Mouse (Mus musculus): ENCODE results near the gene Rapgef3. TPM values are rescaled to one million over a fixed set of nuclear protein-coding genes. Genes with fewer than 3 reads are reported as not detected.

The Rapgef3 gene
- polyA plus RNA-seq, 1 experiment from 2014 or later = 4.9 TPM

GRCm38 (mm10) chr15:97743210-97743609, 24.6 kb downstream of the Rapgef3 start:
- WGBS = 87% methylated on average over 5 of the region's 5 CpGs
- Histone ChIP-seq H3K4me3 (ENCODE audit: low read depth, low read length) (no peak overlapping the region), H3K27me3 (replicated peaks; ENCODE audit: control insufficient read depth, insufficient read depth, low read length) (no peaks in the 10 kb centered on the region)

GRCm38 (mm10) chr15:97742600-97742999, 25.2 kb downstream of the Rapgef3 start:
- H3K27ac ChIP-seq (ENCODE audit: low read depth, low read length) = no peak overlapping the region
- H3K27me3 ChIP-seq (replicated peaks; ENCODE audit: control insufficient read depth, insufficient read depth, low read length) = no peaks in the 10 kb centered on the region
- no peak overlapping the region for H3K4me3 ChIP-seq (ENCODE audit: low read depth, low read length)
- WGBS = 51% methylated on average over 4 of the region's 4 CpGs
- H3K4me1 ChIP-seq (ENCODE audit: control insufficient read depth, insufficient read depth, low read length) = no peaks in the 10 kb centered on the region
- H3K9me3 ChIP-seq (replicated peaks; ENCODE audit: control insufficient read depth, low read length) = no peaks in the 10 kb centered on the region
- DNase-seq (ENCODE audit: low spot score) (no peak), ATAC-seq (no peak)
- no peaks in the 10 kb centered on the region for H3K36me3 ChIP-seq (ENCODE audit: control insufficient read depth, insufficient read depth, low read length)
- no peak overlapping the region for H3K9ac ChIP-seq (ENCODE audit: low read length)
- no peak overlapping the region for H3K4me2 ChIP-seq (ENCODE audit: low read length)

More at GRCm38 (mm10) chr15:97743210-97743609, 24.6 kb downstream of the Rapgef3 start:
- H3K9ac ChIP-seq (ENCODE audit: low read length) = no peak overlapping the region
- H3K36me3 ChIP-seq (ENCODE audit: control insufficient read depth, insufficient read depth, low read length) = no peaks in the 10 kb centered on the region
- no peak overlapping the region for H3K4me2 ChIP-seq (ENCODE audit: low read length)
- no peak overlapping the region for H3K27ac ChIP-seq (ENCODE audit: low read depth, low read length)
- ATAC-seq = no peak
- H3K4me1 ChIP-seq (ENCODE audit: control insufficient read depth, insufficient read depth, low read length) = no peaks in the 10 kb centered on the region
- DNase-seq (ENCODE audit: low spot score) = no peak
- H3K9me3 ChIP-seq (replicated peaks; ENCODE audit: control insufficient read depth, low read length) = no peaks in the 10 kb centered on the region

- no peaks in the 10 kb centered on the region for H3K27me3 ChIP-seq (replicated peaks; ENCODE audit: control insufficient read depth, insufficient read depth, low read length)
- H3K9me3 ChIP-seq (replicated peaks; ENCODE audit: control insufficient read depth, low read length) = no peaks in the 10 kb centered on the region
- ATAC-seq (no peak), DNase-seq (ENCODE audit: low spot score) (no peak)
- H3K9ac ChIP-seq (ENCODE audit: low read length) = no peak overlapping the region
- 64% methylated on average over 7 of the region's 7 CpGs for WGBS
- no peak overlapping the region for H3K4me2 ChIP-seq (ENCODE audit: low read length)
- H3K4me1 ChIP-seq (ENCODE audit: control insufficient read depth, insufficient read depth, low read length) = no peaks in the 10 kb centered on the region
- H3K4me3 ChIP-seq (ENCODE audit: low read depth, low read length) = no peak overlapping the region
- no peaks in the 10 kb centered on the region for H3K36me3 ChIP-seq (ENCODE audit: control insufficient read depth, insufficient read depth, low read length)
- no peak overlapping the region for H3K27ac ChIP-seq (ENCODE audit: low read depth, low read length)
Observed at GRCm38 (mm10) chr15:97742074-97742473, 25.7 kb downstream of the Rapgef3 start.

GRCm38 (mm10) chr15:97741662-97742061, 26.1 kb downstream of the Rapgef3 start:
- Histone ChIP-seq H3K9ac (ENCODE audit: low read length) (no peak overlapping the region), H3K4me1 (ENCODE audit: control insufficient read depth, insufficient read depth, low read length) (no peaks in the 10 kb centered on the region), H3K4me3 (ENCODE audit: low read depth, low read length) (no peak overlapping the region), H3K4me2 (ENCODE audit: low read length) (no peak overlapping the region), H3K9me3 (replicated peaks; ENCODE audit: control insufficient read depth, low read length) (no peaks in the 10 kb centered on the region), H3K27me3 (replicated peaks; ENCODE audit: control insufficient read depth, insufficient read depth, low read length) (no peaks in the 10 kb centered on the region), H3K36me3 (ENCODE audit: control insufficient read depth, insufficient read depth, low read length) (no peaks in the 10 kb centered on the region), H3K27ac (ENCODE audit: low read depth, low read length) (no peak overlapping the region)
- no peak for DNase-seq (ENCODE audit: low spot score)
- no peak for ATAC-seq
- WGBS = 84% methylated on average over 12 of the region's 12 CpGs

GRCm38 (mm10) chr15:97740283-97740732, 27.5 kb downstream of the Rapgef3 start:
- DNase-seq (ENCODE audit: low spot score) (no peak), ATAC-seq (no peak)
- Histone ChIP-seq H3K4me2 (ENCODE audit: low read length) (no peak overlapping the region), H3K36me3 (ENCODE audit: control insufficient read depth, insufficient read depth, low read length) (no peaks in the 10 kb centered on the region), H3K4me3 (ENCODE audit: low read depth, low read length) (no peak overlapping the region), H3K9me3 (replicated peaks; ENCODE audit: control insufficient read depth, low read length) (no peaks in the 10 kb centered on the region), H3K27ac (ENCODE audit: low read depth, low read length) (no peak overlapping the region), H3K4me1 (ENCODE audit: control insufficient read depth, insufficient read depth, low read length) (no peaks in the 10 kb centered on the region), H3K9ac (ENCODE audit: low read length) (no peak overlapping the region), H3K27me3 (replicated peaks; ENCODE audit: control insufficient read depth, insufficient read depth, low read length) (no peaks in the 10 kb centered on the region)
- WGBS = 80% methylated on average over 9 of the region's 9 CpGs

- Histone ChIP-seq H3K27ac (ENCODE audit: low read depth, low read length) (no peak overlapping the region), H3K4me3 (ENCODE audit: low read depth, low read length) (no peak overlapping the region), H3K9ac (ENCODE audit: low read length) (no peak overlapping the region), H3K4me2 (ENCODE audit: low read length) (no peak overlapping the region), H3K27me3 (replicated peaks; ENCODE audit: control insufficient read depth, insufficient read depth, low read length) (no peaks in the 10 kb centered on the region), H3K4me1 (ENCODE audit: control insufficient read depth, insufficient read depth, low read length) (no peaks in the 10 kb centered on the region), H3K36me3 (ENCODE audit: control insufficient read depth, insufficient read depth, low read length) (no peaks in the 10 kb centered on the region), H3K9me3 (replicated peaks; ENCODE audit: control insufficient read depth, low read length) (no peaks in the 10 kb centered on the region)
- DNase-seq (ENCODE audit: low spot score) (no peak), ATAC-seq (no peak)
- 87% methylated on average over 7 of the region's 7 CpGs for WGBS
Observed at GRCm38 (mm10) chr15:97738923-97739322, 28.8 kb downstream of the Rapgef3 start.

- DNase-seq (ENCODE audit: low spot score) (no peak), ATAC-seq (no peak)
- WGBS = 88% methylated on average over 11 of the region's 11 CpGs
- Histone ChIP-seq H3K4me3 (ENCODE audit: low read depth, low read length) (no peak overlapping the region), H3K4me1 (ENCODE audit: control insufficient read depth, insufficient read depth, low read length) (no peaks in the 10 kb centered on the region), H3K36me3 (ENCODE audit: control insufficient read depth, insufficient read depth, low read length) (no peaks in the 10 kb centered on the region), H3K4me2 (ENCODE audit: low read length) (no peak overlapping the region), H3K27ac (ENCODE audit: low read depth, low read length) (no peak overlapping the region), H3K9me3 (replicated peaks; ENCODE audit: control insufficient read depth, low read length) (no peaks in the 10 kb centered on the region), H3K27me3 (replicated peaks; ENCODE audit: control insufficient read depth, insufficient read depth, low read length) (no peaks in the 10 kb centered on the region), H3K9ac (ENCODE audit: low read length) (no peak overlapping the region)
Observed at GRCm38 (mm10) chr15:97731988-97732387, 35.8 kb downstream of the Rapgef3 start.

- 93% methylated on average over 8 of the region's 8 CpGs for WGBS
- H3K4me2 ChIP-seq (ENCODE audit: low read length) = no peak within 1 kb of the TSS
- DNase-seq (ENCODE audit: low spot score) (no peak), ATAC-seq (no peak)
- no peak within 1 kb of the TSS for H3K27ac ChIP-seq (ENCODE audit: low read depth, low read length)
- H3K36me3 ChIP-seq (ENCODE audit: control insufficient read depth, insufficient read depth, low read length) = no peaks in the 10 kb centered on the region
- H3K4me1 ChIP-seq (ENCODE audit: control insufficient read depth, insufficient read depth, low read length) = no peaks in the 10 kb centered on the region
- H3K27me3 ChIP-seq (replicated peaks; ENCODE audit: control insufficient read depth, insufficient read depth, low read length) = no peaks in the 10 kb centered on the region
- no peak within 1 kb of the TSS for H3K9ac ChIP-seq (ENCODE audit: low read length)
- no peak within 1 kb of the TSS for H3K4me3 ChIP-seq (ENCODE audit: low read depth, low read length)
- no peaks in the 10 kb centered on the region for H3K9me3 ChIP-seq (replicated peaks; ENCODE audit: control insufficient read depth, low read length)
Observed at GRCm38 (mm10) chr15:97731111-97731510, 36.7 kb downstream of the Rapgef3 start, which contains the start of gene Endou. Endou (minus strand) TSS chr15:97731339.

GRCm38 (mm10) chr15:97730365-97730764, 37.4 kb downstream of the Rapgef3 start:
- DNase-seq (ENCODE audit: low spot score) (no peak), ATAC-seq (no peak)
- H3K36me3 ChIP-seq (ENCODE audit: control insufficient read depth, insufficient read depth, low read length) = no peaks in the 10 kb centered on the region
- no peaks in the 10 kb centered on the region for H3K27me3 ChIP-seq (replicated peaks; ENCODE audit: control insufficient read depth, insufficient read depth, low read length)
- no peak overlapping the region for H3K27ac ChIP-seq (ENCODE audit: low read depth, low read length)
- no peak overlapping the region for H3K4me3 ChIP-seq (ENCODE audit: low read depth, low read length)
- H3K9ac ChIP-seq (ENCODE audit: low read length) = no peak overlapping the region
- no peaks in the 10 kb centered on the region for H3K4me1 ChIP-seq (ENCODE audit: control insufficient read depth, insufficient read depth, low read length)
- H3K9me3 ChIP-seq (replicated peaks; ENCODE audit: control insufficient read depth, low read length) = no peaks in the 10 kb centered on the region
- H3K4me2 ChIP-seq (ENCODE audit: low read length) = no peak overlapping the region
- 56% methylated on average over 6 of the region's 6 CpGs for WGBS
